Mouse (Mus musculus) gastrocnemius, adult 18-20 months (tissue): ENCODE measurements around the gene Gm36079. TPM values are rescaled to one million over a fixed set of nuclear protein-coding genes. Genes with fewer than 3 reads are reported as not detected.
"Not testable (repeated sequence)": the region's sequence is repeated elsewhere in the genome, so short reads cannot be mapped to it uniquely, and the experiment has no call there.

Experiments
- DNase-seq: peaks from one replicate; pipeline ENCODE4 v3.0.0; 2021; ENCODE audit warnings: low spot score
- total RNA-seq, 2 experiments: library from RNA; stranded (reverse); gene quantifications; 2 replicates each; pipeline ENCODE4 v1.2.3; 2021

Gm36079 gene
- total RNA-seq, 2 experiments from 2014 or later, result not detected

- not testable (repeated sequence) for DNase-seq
Observed at GRCm38 (mm10) chr13:120021477-120021876, 5.3 kb downstream of the Gm36079 start.

DNA sequence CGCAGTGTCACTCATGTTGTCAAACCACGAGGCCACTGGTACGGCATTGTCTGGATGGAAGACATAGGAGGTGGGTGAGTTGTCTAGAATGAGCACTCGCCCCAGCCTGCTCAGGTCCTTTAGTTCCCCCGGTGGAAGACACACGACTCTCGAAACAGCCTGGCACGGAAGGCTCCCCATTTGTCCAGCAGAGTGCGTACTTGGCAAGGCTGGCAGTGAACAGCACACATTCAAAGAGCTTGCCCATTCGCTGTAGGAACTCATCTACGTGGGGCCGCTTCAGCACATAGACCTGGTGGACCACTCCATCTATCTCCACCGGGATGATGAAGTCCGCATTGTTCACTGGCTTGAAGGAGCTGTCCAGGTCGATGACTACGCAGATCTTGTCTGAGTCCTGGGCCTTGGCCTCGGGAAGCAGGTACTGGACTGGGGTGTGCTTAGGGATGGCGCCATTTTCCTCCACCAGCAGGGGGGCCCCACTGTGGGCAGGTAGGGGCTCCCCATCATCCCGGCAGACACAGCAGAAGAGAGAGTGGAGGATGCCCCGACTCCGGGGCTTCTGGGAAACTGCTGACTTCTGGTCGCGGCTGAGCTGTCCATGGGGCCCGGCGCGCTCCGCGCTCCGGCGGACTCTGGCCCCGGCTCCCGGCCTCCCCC, 11.3 kb downstream of the Gm36079 start:
- not testable (repeated sequence) for DNase-seq

DNA sequence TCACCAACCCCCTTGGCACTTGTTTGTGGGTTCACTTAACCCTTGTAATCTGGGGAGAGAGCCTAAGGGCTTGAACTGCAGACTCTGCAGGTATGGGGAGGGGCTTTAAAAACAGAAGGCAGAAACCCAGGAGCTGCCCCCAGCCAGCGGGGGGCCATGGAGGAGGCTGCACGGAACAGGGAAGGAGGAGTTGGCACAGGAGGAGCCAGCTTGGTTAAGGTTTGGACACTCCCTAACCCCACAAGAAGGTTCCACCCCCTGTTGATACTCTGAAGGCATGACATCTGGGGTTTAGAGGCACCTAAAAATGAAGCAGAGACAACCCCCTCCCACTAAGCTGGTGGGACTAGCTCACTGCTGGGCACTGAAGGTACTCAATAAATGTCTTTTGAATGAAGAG, 12.8 kb downstream of the Gm36079 start:
- not testable (repeated sequence) for DNase-seq

DNA sequence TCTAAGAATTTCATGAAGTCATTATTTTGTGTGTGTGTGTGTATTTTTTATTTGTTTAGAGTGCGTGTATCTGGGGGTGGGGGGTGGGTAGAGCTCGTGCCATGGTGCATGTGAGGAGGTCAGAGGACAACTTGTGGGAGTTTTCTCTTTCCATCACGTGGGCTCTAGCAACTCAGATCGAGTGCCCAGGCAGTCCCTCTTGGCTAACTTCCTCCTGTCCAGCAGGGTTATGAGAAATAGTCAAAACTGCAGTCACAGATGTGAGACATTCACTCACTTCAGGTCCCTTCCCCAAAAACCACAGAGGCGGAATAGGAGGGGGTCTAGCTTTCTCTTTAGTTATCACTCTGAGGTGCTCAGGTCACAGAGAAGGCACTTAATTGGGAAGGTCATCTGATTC, 13.3 kb downstream of the Gm36079 start:
- DNase-seq, result not testable (repeated sequence)

- DNase-seq, result not testable (repeated sequence)
Observed at GRCm38 (mm10) chr13:120010068-120010467, 16.7 kb downstream of the Gm36079 start.

DNA sequence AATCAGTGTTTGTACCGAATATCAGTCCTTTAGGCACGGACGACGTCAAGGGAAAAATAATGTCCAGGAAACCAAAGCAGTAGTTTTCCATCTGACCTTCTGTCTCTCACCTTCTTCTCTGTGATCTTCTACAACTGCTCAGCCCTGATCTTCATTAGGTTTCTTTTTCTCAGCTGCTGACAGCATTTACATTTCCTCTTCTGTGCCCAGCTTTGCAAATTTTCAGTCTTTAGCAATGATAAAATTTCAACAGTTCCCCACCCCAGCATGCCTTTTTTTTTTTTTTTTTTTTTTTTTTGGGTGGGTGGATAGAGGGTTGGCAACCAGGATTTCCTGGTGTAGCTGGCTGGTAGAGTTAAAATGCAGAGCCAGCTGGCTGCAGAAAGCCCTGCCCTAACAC, 27.6 kb downstream of the Gm36079 start:
- DNase-seq, result not testable (repeated sequence)

- DNase-seq, result not testable (repeated sequence)
Observed at GRCm38 (mm10) chr13:119998442-119999086, 28.2 kb downstream of the Gm36079 start.

DNA sequence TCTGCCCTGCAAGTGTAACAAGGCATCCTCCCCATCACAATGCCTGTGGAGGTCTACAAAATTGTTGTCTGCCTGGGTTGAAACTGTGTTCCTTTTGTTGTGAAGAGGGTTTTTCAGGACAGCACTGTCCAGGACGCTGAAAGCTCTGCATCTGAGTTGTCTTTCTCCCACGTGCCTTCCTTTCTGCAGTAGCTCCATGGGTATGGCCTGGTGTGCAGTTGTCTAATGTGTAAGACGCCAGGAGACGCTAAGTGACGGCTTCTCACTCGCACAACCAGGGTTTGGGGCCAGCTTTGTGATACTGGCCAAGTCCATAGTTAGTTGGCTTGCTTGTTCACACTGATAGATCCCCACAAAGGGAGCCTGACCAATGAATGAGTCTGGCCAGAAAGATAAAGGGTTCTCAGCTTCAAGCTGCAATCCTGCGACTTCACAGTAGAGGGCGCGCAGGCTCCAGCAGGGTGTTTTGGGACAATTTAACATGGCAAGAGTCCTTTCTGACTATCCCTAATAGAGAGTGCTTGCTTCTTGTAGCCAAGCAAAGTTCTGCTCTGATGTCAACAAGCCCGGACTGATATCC, 34.8 kb downstream of the Gm36079 start:
- DNase-seq, result not testable (repeated sequence)

DNA sequence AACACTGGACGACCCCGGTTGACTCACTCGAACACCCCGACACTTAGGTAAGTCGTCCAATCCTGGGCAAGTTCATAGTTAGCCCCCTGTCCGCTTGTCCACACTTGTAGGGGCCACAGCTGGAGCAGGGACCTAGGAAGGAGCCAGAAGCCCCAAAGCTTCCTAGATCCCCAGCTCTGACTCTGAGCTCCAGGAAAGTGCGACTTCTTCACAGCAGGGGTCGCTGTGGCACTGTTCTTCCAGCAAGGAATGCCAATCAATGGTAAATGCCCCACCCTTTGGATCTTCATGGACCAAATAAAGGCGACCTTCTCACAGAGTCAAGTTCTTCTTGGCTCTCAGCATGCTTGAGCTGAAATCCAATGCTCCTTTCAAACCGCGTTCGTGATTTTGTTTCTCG, 35.5 kb downstream of the Gm36079 start:
- DNase-seq, result not testable (repeated sequence)

Other genes starting within 250 kb of the Gm36079 start
- gene Zfp131, start 236.1 kb downstream of the Gm36079 start, total RNA-seq, result 10 to 100 TPM; 19.4 to 20.5 TPM
- gene AF067063, start 196.8 kb downstream of the Gm36079 start, total RNA-seq, result not detected
- not detected for gene D13Ertd608e, start 191.0 kb downstream of the Gm36079 start, total RNA-seq
- gene Tcstv1, start 132.2 kb downstream of the Gm36079 start, total RNA-seq, result not detected
- not detected for gene Gm21761, start 97.7 kb downstream of the Gm36079 start, total RNA-seq
- not detected for gene B020031M17Rik, start 76.2 kb downstream of the Gm36079 start, total RNA-seq
- under 1 TPM; 0.14 to 0.25 TPM for gene Gm21188, start 25.2 kb upstream of the Gm36079 start, total RNA-seq
- not detected for gene Gm20767, start 113.2 kb upstream of the Gm36079 start, total RNA-seq
- gene Gm21818, start 145.4 kb upstream of the Gm36079 start, total RNA-seq, result not detected
- not detected for gene Gm21762, start 188.9 kb upstream of the Gm36079 start, total RNA-seq
- not detected for gene Gm21731, start 212.1 kb upstream of the Gm36079 start, total RNA-seq
- not detected for gene AF067061, start 236.1 kb upstream of the Gm36079 start, total RNA-seq